Mouse (Mus musculus) thymus, adult 2 months (tissue): ENCODE results near the gene Itga5. TPM values are rescaled to one million over a fixed set of nuclear protein-coding genes. Genes with fewer than 3 reads are reported as not detected.

Experiments
- DNase-seq: peaks from one replicate; pipeline ENCODE4 v3.0.0; 2021
- H3K27ac ChIP-seq: fragments of 200-500 bp; 2 replicates; pipeline ENCODE4 v1.5.1; 2012; ENCODE audit warnings: low read length, control low read depth; ENCODE audit not compliant: control insufficient read depth, insufficient read depth
- H3K27me3 ChIP-seq: fragments of 200-500 bp; 2 replicates; pipeline ENCODE4 v1.6.1; 2012; ENCODE audit warnings: mild to moderate bottlenecking, low read length, moderate library complexity, mixed read lengths; ENCODE audit not compliant: control insufficient read depth, insufficient read depth
- H3K36me3 ChIP-seq: fragments of 200-500 bp; 2 replicates; pipeline ENCODE4 v1.6.1; 2012; ENCODE audit warnings: mild to moderate bottlenecking, low read length, moderate library complexity; ENCODE audit not compliant: control insufficient read depth, insufficient read depth
- H3K4me1 ChIP-seq: fragments of 200-500 bp; replicated peaks from 2 replicates; pipeline ENCODE4 v1.6.1; 2012; ENCODE audit warnings: low read length; ENCODE audit not compliant: control insufficient read depth, insufficient read depth
- H3K4me3 ChIP-seq: fragments of 200-500 bp; 2 replicates; pipeline ENCODE4 v1.5.1; 2012; ENCODE audit warnings: mild to moderate bottlenecking, low read length, control low read depth, moderate library complexity; ENCODE audit not compliant: control insufficient read depth, insufficient read depth
- CTCF ChIP-seq: fragments of 200-500 bp; IDR thresholded peaks from 2 replicates; pipeline ENCODE4 v1.5.1; 2012; ENCODE audit warnings: mild to moderate bottlenecking, control low read depth, low read length, moderate library complexity, borderline replicate concordance; ENCODE audit not compliant: control insufficient read depth, poor library complexity, insufficient read depth; ENCODE audit errors: extremely low read depth
- POLR2A ChIP-seq: fragments of 200-500 bp; IDR thresholded peaks from 2 replicates; pipeline ENCODE4 v1.6.1; 2012; ENCODE audit warnings: mild to moderate bottlenecking, low read length, control low read depth, moderate library complexity; ENCODE audit not compliant: control insufficient read depth, poor library complexity, insufficient read depth; ENCODE audit errors: extremely low read depth
- WGBS: fragments of 180-500 bp; shearing (Covaris S2); methylation state at CpG from one replicate; pipeline ENCODE4 v1.1.7; 2018; 5-methylcytosine and 5-hydroxymethylcytosine counted together
- polyA plus RNA-seq: library from polyadenylated mRNA; depleted of rRNA; stranded (reverse); fragments of >200 nt; gene quantifications from 2 replicates; pipeline ENCODE4 v1.2.3, GENCODE M21; 2012

The Itga5 gene
- polyA plus RNA-seq, 1 experiment = 20.7 TPM

DNA sequence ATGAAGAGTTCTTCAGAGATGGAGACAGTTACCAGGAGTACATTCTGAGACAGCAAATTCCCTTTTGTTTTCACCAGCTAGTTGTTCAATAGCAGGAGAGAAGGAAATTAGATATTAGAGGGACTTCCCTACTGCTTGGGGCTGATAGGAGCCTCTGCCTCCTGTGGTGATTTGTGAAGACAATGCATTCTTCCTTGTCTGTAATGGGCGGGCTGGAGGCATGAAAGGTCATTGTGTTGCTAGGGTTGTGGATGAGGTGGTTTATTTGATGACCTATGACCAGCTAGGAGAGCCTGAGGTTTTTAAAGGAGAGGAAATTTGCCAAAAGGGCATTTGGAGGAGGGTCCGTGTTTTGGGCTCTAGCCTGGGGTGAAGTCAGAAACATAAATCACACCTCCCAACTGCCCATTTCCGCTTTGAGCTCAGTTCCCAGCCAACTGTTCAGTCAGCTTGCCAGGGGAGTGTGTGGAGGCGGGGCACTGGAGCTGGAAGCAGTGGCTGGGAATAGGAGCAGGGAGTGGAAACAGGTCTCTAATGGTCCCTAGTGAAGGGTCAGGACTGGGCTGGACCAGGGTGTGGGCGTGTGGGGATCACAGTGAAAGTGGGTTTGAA lies 16.3 kb upstream of the Itga5 start:
- Histone ChIP-seq H3K27ac (no peak overlapping the region), H3K36me3 (no peaks in the 10 kb centered on the region), H3K4me3 (no peak overlapping the region), H3K27me3 (no peaks in the 10 kb centered on the region), H3K4me1 (peaks cover 5% of the 10 kb centered on the region; the same call in 1 of the 2 replicates)
- DNase-seq = no peak
- TF ChIP-seq POLR2A (no peak), CTCF (no peak)
- WGBS = 90% methylated on average over 5 of the region's 5 CpGs

DNA sequence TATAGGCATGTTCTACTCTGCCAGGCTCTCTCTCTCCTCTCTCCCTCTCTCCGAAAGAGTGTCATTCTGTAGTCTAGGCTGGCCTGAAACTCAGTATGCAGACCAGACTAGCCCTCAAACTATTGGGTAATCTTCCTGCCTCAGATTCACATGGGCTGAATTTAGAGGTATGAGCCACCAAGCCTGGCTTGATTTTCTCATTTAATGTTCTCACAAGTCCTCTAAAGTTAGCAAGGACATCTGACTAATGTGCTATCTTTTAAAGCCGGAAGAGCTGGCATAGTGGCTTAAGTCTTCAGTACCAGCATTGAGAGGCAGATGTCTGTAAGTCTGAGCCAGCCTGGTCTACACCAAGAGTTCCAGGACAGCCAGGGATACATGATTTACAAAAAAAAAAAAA lies 15.5 kb upstream of the Itga5 start:
- Histone ChIP-seq H3K36me3 (no peaks in the 10 kb centered on the region), H3K27me3 (no peaks in the 10 kb centered on the region), H3K4me3 (no peak overlapping the region), H3K4me1 (peaks cover 6% of the 10 kb centered on the region; the same call in 1 of the 2 replicates), H3K27ac (no peak overlapping the region)
- TF ChIP-seq POLR2A (no peak), CTCF (no peak)
- no peak for DNase-seq
- WGBS = 88% methylated on average over 2 of the region's 2 CpGs

DNA sequence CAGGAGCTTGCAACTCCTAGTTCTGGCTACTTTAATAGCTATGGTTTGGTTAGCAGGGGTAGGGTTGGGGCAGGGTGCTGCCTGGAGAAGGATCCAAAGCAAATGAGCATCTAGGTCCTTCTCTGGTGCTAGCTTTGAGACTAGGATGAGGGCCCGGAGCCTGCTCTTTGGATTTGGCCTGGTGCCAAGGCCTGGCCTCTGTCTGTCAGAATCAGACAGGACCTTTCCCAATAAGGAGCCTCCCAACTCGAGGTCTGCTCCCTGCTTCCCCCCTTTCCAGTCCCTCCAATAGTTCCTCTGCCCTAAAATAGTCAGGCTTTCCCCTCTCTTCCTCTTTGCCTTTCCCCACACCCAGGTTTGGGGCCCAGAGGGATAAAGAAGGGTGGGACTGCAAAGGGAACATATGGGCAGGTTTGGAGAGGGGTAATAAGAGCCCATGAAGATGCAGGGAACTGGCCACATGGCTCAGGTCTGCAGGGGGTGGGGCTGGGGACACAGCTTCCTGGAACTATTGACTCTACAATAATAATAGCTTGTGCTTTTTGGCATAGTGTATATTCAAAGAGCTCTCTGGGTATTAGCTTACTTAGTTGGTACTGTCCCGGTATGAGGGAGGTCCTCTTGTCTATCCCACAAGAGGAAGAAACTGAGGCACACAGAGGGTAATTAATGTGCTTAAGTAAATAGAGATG lies 12.2 kb upstream of the Itga5 start:
- DNase-seq = no peak
- Histone ChIP-seq H3K4me1 (peaks cover 6% of the 10 kb centered on the region; the same call in 1 of the 2 replicates), H3K27me3 (no peaks in the 10 kb centered on the region), H3K27ac (no peak overlapping the region), H3K36me3 (no peaks in the 10 kb centered on the region), H3K4me3 (no peak overlapping the region)
- WGBS = 61% methylated on average over 3 of the region's 3 CpGs
- TF ChIP-seq CTCF (no peak), POLR2A (no peak)

DNA sequence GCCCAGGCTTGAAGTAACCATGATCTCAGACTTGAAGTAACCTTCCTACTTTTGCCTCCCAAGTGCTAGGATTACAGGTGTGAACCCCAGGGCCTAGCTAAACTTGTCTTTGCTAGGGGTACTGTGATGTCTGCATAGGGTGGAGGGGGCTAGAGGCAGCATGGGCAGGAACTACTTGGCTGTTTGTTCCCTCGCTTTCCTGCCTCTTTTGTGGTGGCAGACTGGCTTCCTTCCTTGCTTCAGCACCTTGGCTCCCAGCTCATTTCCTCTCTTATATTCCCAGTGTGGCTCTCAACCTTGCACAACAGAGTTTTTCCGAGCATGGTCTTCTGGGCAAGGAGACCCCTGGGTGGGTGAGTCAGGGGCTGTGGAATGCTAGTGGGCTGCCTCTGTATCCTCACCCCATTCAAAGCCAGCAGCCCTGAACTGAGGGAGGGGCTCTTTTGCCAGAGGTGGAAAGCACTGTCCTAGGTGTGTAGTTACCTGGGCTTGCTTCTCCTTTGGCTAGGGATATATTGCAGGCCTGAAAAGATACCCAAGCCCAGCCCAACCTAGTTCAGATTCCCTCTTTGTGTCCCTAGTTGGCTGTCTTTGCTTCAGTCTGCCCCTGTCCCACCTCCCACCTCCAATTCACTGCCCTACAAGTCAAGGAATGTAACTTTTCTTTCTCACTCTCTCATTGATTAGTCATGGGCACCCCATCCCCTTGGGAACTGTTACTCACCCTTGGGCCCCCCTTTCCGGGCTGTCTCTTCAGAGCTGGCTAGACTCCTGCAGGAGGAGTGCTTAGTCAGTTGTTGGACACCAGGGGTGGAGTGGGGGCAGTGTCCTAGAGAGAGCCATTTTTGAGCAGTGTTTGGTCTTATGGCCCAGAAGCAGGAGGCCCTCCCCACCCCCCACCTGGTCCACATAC lies 11.4 kb upstream of the Itga5 start:
- 48% methylated on average over 3 of the region's 3 CpGs for WGBS

DNA sequence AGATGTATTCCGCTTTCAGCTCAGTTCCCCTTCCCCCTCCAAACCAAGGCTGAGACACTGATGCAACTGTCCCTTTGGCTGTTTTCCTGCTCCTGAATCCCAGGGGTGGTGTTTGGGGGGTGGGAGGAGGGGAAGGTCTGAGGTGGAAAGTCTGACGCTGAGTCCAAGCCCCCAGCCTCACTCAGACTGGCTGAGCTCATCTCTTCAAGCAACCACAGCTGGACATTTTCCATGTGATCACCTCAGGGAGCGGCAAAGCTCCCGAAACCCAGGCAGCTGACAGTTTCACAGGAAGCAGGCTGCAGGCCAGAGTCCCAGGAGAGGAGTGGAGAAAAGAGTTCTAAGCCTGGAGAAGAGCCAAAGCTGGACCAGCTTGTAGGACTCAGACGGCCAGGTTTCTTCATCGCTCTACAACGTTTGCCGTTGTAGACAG lies 10.3 kb upstream of the Itga5 start:
- Histone ChIP-seq H3K4me3 (no peak overlapping the region), H3K27ac (no peak overlapping the region), H3K27me3 (no peaks in the 10 kb centered on the region), H3K36me3 (no peaks in the 10 kb centered on the region), H3K4me1 (peaks cover 6% of the 10 kb centered on the region; the same call in 1 of the 2 replicates)
- DNase-seq = no peak
- 89% methylated on average over 8 of the region's 8 CpGs for WGBS
- TF ChIP-seq POLR2A = no peak
- no peak for TF ChIP-seq CTCF

More for the DNA sequence above, 11.4 kb upstream of the Itga5 start:
- Histone ChIP-seq H3K4me1 (peaks cover 6% of the 10 kb centered on the region; the same call in 1 of the 2 replicates), H3K27ac (no peak overlapping the region), H3K4me3 (no peak overlapping the region), H3K27me3 (no peaks in the 10 kb centered on the region), H3K36me3 (no peaks in the 10 kb centered on the region)
- no peak for DNase-seq
- no peak for TF ChIP-seq POLR2A
- no peak for TF ChIP-seq CTCF

DNA sequence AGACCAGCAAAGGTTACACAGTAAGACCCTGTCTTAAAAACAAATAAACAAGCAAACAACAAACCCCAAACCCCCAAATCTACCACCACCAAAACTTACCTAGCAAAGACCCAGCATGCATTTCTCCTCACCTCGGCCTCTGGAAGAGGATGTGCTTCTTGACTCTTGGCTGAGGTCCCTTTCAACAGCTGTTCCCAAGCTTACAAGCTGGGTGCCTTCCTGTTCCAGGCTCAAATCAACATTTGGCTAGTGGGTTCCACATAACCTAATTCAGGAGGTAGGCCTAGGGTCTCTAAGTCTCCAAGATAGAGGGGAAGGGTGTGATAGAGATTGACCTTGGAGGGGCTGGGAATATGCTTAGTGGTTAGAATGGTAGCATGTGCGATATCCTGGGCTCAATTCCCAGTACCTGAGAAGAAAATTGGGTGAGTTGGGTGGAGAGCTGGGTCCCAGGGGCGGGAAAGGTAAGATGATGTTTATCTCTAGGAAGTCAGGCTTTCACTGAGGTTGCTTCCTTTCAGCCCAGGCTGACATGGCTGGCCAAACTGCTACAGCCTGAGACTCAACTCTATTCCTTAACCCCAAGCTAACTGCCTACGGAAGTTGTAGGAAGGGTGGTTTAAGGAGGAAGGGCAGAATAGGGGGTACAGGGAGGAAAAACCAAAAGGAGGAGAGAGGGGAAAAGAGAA lies 8.7 kb upstream of the Itga5 start:
- WGBS = 72% methylated on average over 4 of the region's 4 CpGs
- no peak overlapping the region for H3K4me3 ChIP-seq
- no peak for TF ChIP-seq POLR2A
- TF ChIP-seq CTCF = no peak
- no peak for DNase-seq
- no peaks in the 10 kb centered on the region for H3K36me3 ChIP-seq
- no peaks in the 10 kb centered on the region for H3K27me3 ChIP-seq
- peaks cover 6% of the 10 kb centered on the region; the same call in 1 of the 2 replicates for H3K4me1 ChIP-seq
- no peak overlapping the region for H3K27ac ChIP-seq
